Mouse (Mus musculus) olfactory bulb, adult 2 months (tissue): ENCODE measurements around the gene Cttnbp2. TPM values are rescaled to one million over a fixed set of nuclear protein-coding genes. Genes with fewer than 3 reads are reported as not detected.

Experiments used
- H3K27ac ChIP-seq: fragments of 200-500 bp; 2 replicates; pipeline ENCODE4 v1.5.1; 2012; ENCODE audit warnings: low read depth, low read length; ENCODE audit not compliant: insufficient read depth
- H3K4me1 ChIP-seq: fragments of 200-500 bp; 2 replicates; pipeline ENCODE4 v1.6.1; 2012; ENCODE audit warnings: low read length; ENCODE audit not compliant: control insufficient read depth, insufficient read depth
- H3K4me3 ChIP-seq: fragments of 200-500 bp; 2 replicates; pipeline ENCODE4 v1.5.1; 2012; ENCODE audit warnings: mild to moderate bottlenecking, low read depth, low read length, moderate library complexity; ENCODE audit not compliant: insufficient read depth
- CTCF ChIP-seq: fragments of 200-500 bp; IDR thresholded peaks from 2 replicates; pipeline ENCODE4 v1.5.1; 2012; ENCODE audit warnings: low read depth, mild to moderate bottlenecking, low read length, moderate library complexity; ENCODE audit not compliant: insufficient read depth
- POLR2A ChIP-seq: fragments of 200-500 bp; IDR thresholded peaks from 2 replicates; pipeline ENCODE4 v1.6.1; 2012; ENCODE audit warnings: mild to moderate bottlenecking, low read depth, low read length, moderate library complexity; ENCODE audit not compliant: insufficient read depth
- WGBS: fragments of 180-500 bp; shearing (Covaris S2); methylation state at CpG from one replicate; pipeline ENCODE4 v1.1.7; 2018; 5-methylcytosine and 5-hydroxymethylcytosine counted together
- polyA plus RNA-seq: library from polyadenylated mRNA; stranded (reverse); fragments of >200 nt; gene quantifications from 2 replicates; pipeline ENCODE4 v1.2.4, GENCODE M21; 2012; ENCODE audit warnings: low replicate concordance; ENCODE audit not compliant: missing spikeins, insufficient read depth, insufficient read length

Cttnbp2 gene
- polyA plus RNA-seq, 1 experiment = 113 TPM

DNA sequence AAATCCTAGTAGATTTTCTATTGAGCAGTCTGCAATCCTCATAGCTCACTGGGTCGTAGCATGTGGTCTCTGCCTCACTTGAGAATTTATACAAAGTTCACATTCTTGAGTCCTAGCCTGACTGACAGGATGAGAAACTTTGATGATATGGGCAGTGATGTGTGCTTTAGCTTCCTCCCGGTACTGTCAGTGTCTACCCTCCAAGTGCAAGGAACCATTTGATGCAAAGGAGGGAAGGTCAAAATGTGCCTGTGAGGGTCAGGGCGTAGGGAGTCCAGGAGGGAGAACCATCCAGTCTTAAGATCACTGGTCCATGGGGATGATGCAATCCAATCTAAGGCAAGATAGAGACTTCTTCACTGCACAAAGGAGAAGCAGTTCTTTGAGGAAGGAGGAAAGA lies 179.2 kb downstream of the Cttnbp2 start:
- TF ChIP-seq POLR2A = no peak
- Histone ChIP-seq H3K4me3 (no peak overlapping the region), H3K27ac (no peak overlapping the region), H3K4me1 (no peaks in the 10 kb centered on the region)
- 88% methylated on average over 3 of the region's 3 CpGs for WGBS

DNA sequence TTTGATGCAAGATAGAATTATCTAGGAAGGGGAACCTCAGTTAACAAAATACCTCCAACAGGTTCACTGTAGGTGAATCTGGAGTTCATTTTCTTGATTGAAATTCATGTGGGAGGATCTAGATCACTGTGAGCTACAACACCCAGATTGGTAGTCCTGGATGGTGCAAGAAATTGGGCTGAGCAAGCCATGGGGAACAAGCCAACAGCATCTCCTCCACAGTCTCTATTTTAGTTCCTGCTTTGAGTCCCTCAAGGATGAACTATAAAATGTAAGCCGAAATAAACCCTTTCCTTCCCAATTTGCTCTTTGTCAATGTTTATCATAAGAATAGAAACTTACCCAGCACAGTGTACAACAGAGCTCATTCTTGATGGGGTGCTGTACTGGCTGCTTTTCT lies 191.7 kb downstream of the Cttnbp2 start:
- H3K27ac ChIP-seq = no peak overlapping the region
- no peak for TF ChIP-seq CTCF
- TF ChIP-seq POLR2A = no peak
- 73% methylated on average over 1 of the region's 1 CpGs for WGBS
- 0 out of 2 replicates have a peak, but pooled peaks cover 4% of the 10 kb centered on the region for H3K4me1 ChIP-seq
- H3K4me3 ChIP-seq = no peak overlapping the region
